15 mouse cellular contexts compared by ENCODE assay signal in genomic region chr15:97469684-97470344, GRCm38 (mm10).
DNase-seq lines count a peak whose midpoint lies in the region; ATAC-seq and TF ChIP-seq lines count a peak whose summit lies in the region.
"Had no signal": no experiment of that assay in that cellular context is flagged by ENCODE, and none has a peak within 500 bp of the region (broad histone marks: within the 10 kb centered on the region; RNA-seq: fewer than 3 reads in every experiment).

No protein-coding gene starts in this region.

- no peaks in the 10 kb centered on the region for H3K4me1 ChIP-seq in cerebellum, adult 2 months (ENCODE audit: control insufficient read depth, insufficient read depth, low read length)
- no peaks in the 10 kb centered on the region for H3K4me1 ChIP-seq in forebrain, embryonic 10.5 days
- H3K4me1 ChIP-seq: embryonic facial prominence, embryonic 15.5 days; hindbrain, embryonic 15.5 days had no signal

- 79% methylated on average over 19 of the region's 19 CpGs for WGBS in cerebellum, adult 2 months
- 88% methylated on average over 19 of the region's 19 CpGs for WGBS in forebrain, embryonic 10.5 days

- no peak for TF ChIP-seq CTCF in cerebellum, adult 2 months (IDR thresholded peaks at IDR 0.05; ENCODE audit: borderline replicate concordance, insufficient read depth, low read depth, low read length)

- peak; percentile 11 to 16 for DNase-seq in right cerebral cortex, postnatal 10 days (ENCODE audit: low spot score in 2 of 2)
- DNase-seq in right cerebral cortex, adult 18-20 months = no peak
- DNase-seq in R1 (ENCODE audit: low read depth, low spot score) = peak; percentile 46
- peak; percentile 37 for DNase-seq in thymus, postnatal 14 days
- DNase-seq in cerebellum, adult 2 months = no peak
- no peak for DNase-seq in urinary bladder, postnatal 25 days (ENCODE audit: low spot score)
- DNase-seq in forebrain, embryonic 10.5 days (ENCODE audit: extremely low spot score, low spot score) = no peak
- DNase-seq: adrenal gland, postnatal 10 days; lung, embryonic 14.5 days had no signal

- H3K9me3 ChIP-seq in forebrain, embryonic 10.5 days = no peaks in the 10 kb centered on the region
- H3K9me3 ChIP-seq: embryonic facial prominence, embryonic 15.5 days; heart, embryonic 15.5 days; hindbrain, embryonic 15.5 days had no signal

- H3K27me3 ChIP-seq in cerebellum, adult 2 months (ENCODE audit: control insufficient read depth, insufficient read depth, low read length) = no peaks in the 10 kb centered on the region
- no peaks in the 10 kb centered on the region for H3K27me3 ChIP-seq in forebrain, embryonic 10.5 days (ENCODE audit: poor library complexity, severe bottlenecking)
- H3K27me3 ChIP-seq: embryonic facial prominence, embryonic 15.5 days; heart, embryonic 15.5 days; hindbrain, embryonic 15.5 days had no signal

- H3K36me3 ChIP-seq in forebrain, embryonic 10.5 days (replicated peaks) = no peaks in the 10 kb centered on the region
- H3K36me3 ChIP-seq: embryonic facial prominence, embryonic 15.5 days; heart, embryonic 15.5 days; hindbrain, embryonic 15.5 days had no signal

- H3K4me3 ChIP-seq in cerebellum, adult 2 months (replicated peaks; ENCODE audit: insufficient read depth, low read depth, low read length) = no peak overlapping the region
- no peak overlapping the region for H3K4me3 ChIP-seq in forebrain, embryonic 10.5 days
- H3K4me3 ChIP-seq: embryonic facial prominence, embryonic 15.5 days; heart, embryonic 15.5 days; hindbrain, embryonic 15.5 days had no signal

- ATAC-seq in megakaryocyte-erythroid progenitor cell, adult 5-6 weeks (replicated peaks; ENCODE audit: low FRiP score, low TSS enrichment, poor library complexity, severe bottlenecking) = peak; percentile 50
- ATAC-seq: forebrain, embryonic 14.5 days had no signal

- no peak for TF ChIP-seq POLR2A in cerebellum, adult 2 months (IDR thresholded peaks at IDR 0.05; ENCODE audit: borderline replicate concordance, insufficient read depth, low read length)

- no peak overlapping the region for H3K27ac ChIP-seq in cerebellum, adult 2 months (ENCODE audit: insufficient read depth, low read length)
- H3K27ac ChIP-seq in forebrain, embryonic 10.5 days = no peak overlapping the region
- H3K27ac ChIP-seq: embryonic facial prominence, embryonic 15.5 days; heart, embryonic 15.5 days; hindbrain, embryonic 15.5 days; kidney, postnatal 0 days had no signal

Comparison
In these comparisons a context has a peak if more than half of its experiments do, and no peak if none do; other contexts are left out.
1. DNase-seq: peak in right cerebral cortex, postnatal 10 days (2 of 2), R1 (single experiment) and thymus, postnatal 14 days (single experiment); none in right cerebral cortex, adult 18-20 months (single experiment), cerebellum, adult 2 months (0 of 2), urinary bladder, postnatal 25 days (single experiment) and forebrain, embryonic 10.5 days (single experiment).